In genomic region chr8:72590198-72590597, GRCm38 (mm10) we compare ENCODE assay signal across 9 mouse cellular contexts. TPM values are rescaled to one million over a fixed set of nuclear protein-coding genes. Genes with fewer than 3 reads are reported as not detected.
DNase-seq lines count a peak whose midpoint lies in the region; ATAC-seq lines count a peak whose summit lies in the region.
"Had no signal": no experiment of that assay in that cellular context is flagged by ENCODE, and none has a peak within 500 bp of the region (broad histone marks: within the 10 kb centered on the region; RNA-seq: fewer than 3 reads in every experiment).

No protein-coding gene starts in this region.

- no peak for ATAC-seq in activated CD4-positive, CD25-positive, alpha-beta regulatory T cell, adult 4 months

- no peaks in the 10 kb centered on the region for H3K9me3 ChIP-seq in embryonic facial prominence, embryonic 10.5 days

- H3K27ac ChIP-seq in embryonic facial prominence, embryonic 10.5 days (replicated peaks): no peak overlapping the region
- H3K27ac ChIP-seq: macrophage had no signal

- no peaks in the 10 kb centered on the region for H3K27me3 ChIP-seq in embryonic facial prominence, embryonic 10.5 days (replicated peaks; ENCODE audit: low read depth, poor library complexity, severe bottlenecking)

- H3K4me1 ChIP-seq in embryonic facial prominence, embryonic 10.5 days: no peaks in the 10 kb centered on the region

- WGBS in embryonic facial prominence, embryonic 10.5 days: 58% methylated on average over 2 of the region's 2 CpGs

- peak; percentile 45 for DNase-seq in gastrocnemius, postnatal 10 days
- DNase-seq in gastrocnemius, adult 18-20 months (ENCODE audit: low spot score): no peak
- DNase-seq in right cerebral cortex, adult 2 months (ENCODE audit: low spot score in 2 of 2): peak; percentile 28 to 49
- DNase-seq in right cerebral cortex, postnatal 25 days: no peak
- peak; percentile 34 for DNase-seq in embryonic facial prominence, embryonic 10.5 days (ENCODE audit: low spot score)
- DNase-seq in naive thymus-derived CD4-positive, alpha-beta T cell, adult 2 months (ENCODE audit: low read depth): peak; percentile 68
- no peak for DNase-seq in frontal cortex, postnatal 14 days (ENCODE audit: low spot score in 2 of 2)

- no peaks in the 10 kb centered on the region for H3K36me3 ChIP-seq in embryonic facial prominence, embryonic 10.5 days (replicated peaks)

- H3K4me3 ChIP-seq in embryonic facial prominence, embryonic 10.5 days: no peak overlapping the region

RNA-seq across cellular contexts. Expression of gene Tmem38a, which starts 18.3 kb away (rescaled TPM):
- 100 to 1,000 TPM; 824 to 997 TPM for total RNA-seq in gastrocnemius, postnatal 10 days (2021)
- total RNA-seq in gastrocnemius, adult 18-20 months (2021): 1,000 to 10,000 TPM; 1,126 to 1,216 TPM
- 9.8 and 11.2 TPM in 2 replicates for polyA plus RNA-seq in embryonic facial prominence, embryonic 10.5 days (2016; fragmentation: Nextera tagmentation; extraction: Ambion mirVana)
- 1 to 10 TPM in 1 of 2 experiments, under 1 TPM in 1; 0.56 to 1.5 TPM for polyA plus RNA-seq in activated CD4-positive, CD25-positive, alpha-beta regulatory T cell, adult 4 months (2017; shearing (Covaris generic))

RNA-seq across cellular contexts. Expression of gene Smim7, which starts 19.3 kb away (rescaled TPM):
- 100 to 1,000 TPM in 1 of 2 experiments, 10 to 100 TPM in 1; 89.9 to 102 TPM for total RNA-seq in gastrocnemius, postnatal 10 days (2021)
- total RNA-seq in gastrocnemius, adult 18-20 months (2021): 10 to 100 TPM; 61.8 to 61.9 TPM
- 107 TPM in 2 replicates for polyA plus RNA-seq in embryonic facial prominence, embryonic 10.5 days (2016; fragmentation: Nextera tagmentation; extraction: Ambion mirVana)
- 10 to 100 TPM; 81.4 to 85.5 TPM for polyA plus RNA-seq in activated CD4-positive, CD25-positive, alpha-beta regulatory T cell, adult 4 months (2017; shearing (Covaris generic))

RNA-seq across cellular contexts. Expression of gene Med26, which starts 42.1 kb away (rescaled TPM):
- 1 to 10 TPM; 7.0 to 9.3 TPM for total RNA-seq in gastrocnemius, postnatal 10 days (2021)
- total RNA-seq in gastrocnemius, adult 18-20 months (2021): 10 to 100 TPM in 1 of 2 experiments, 1 to 10 TPM in 1; 7.4 to 15.8 TPM
- polyA plus RNA-seq in embryonic facial prominence, embryonic 10.5 days (2016; fragmentation: Nextera tagmentation; extraction: Ambion mirVana): 20.1 and 20.2 TPM in 2 replicates
- polyA plus RNA-seq in activated CD4-positive, CD25-positive, alpha-beta regulatory T cell, adult 4 months (2017; shearing (Covaris generic)): 1 to 10 TPM; 4.9 to 5.8 TPM

RNA-seq across cellular contexts. Expression of gene Nwd1, which starts 56.3 kb away (rescaled TPM):
- 1 to 10 TPM; 1.0 to 1.2 TPM for total RNA-seq in gastrocnemius, postnatal 10 days (2021)
- under 1 TPM; 0.97 to 0.98 TPM for total RNA-seq in gastrocnemius, adult 18-20 months (2021)
- polyA plus RNA-seq in embryonic facial prominence, embryonic 10.5 days (2016; fragmentation: Nextera tagmentation; extraction: Ambion mirVana): not detected in 2 replicates
- polyA plus RNA-seq in activated CD4-positive, CD25-positive, alpha-beta regulatory T cell, adult 4 months (2017; shearing (Covaris generic)): not detected

Comparison
In these comparisons a context has a peak if more than half of its experiments do, and no peak if none do; other contexts are left out.
1. DNase-seq: peak in gastrocnemius, postnatal 10 days (single experiment), right cerebral cortex, adult 2 months (2 of 2), embryonic facial prominence, embryonic 10.5 days (single experiment) and naive thymus-derived CD4-positive, alpha-beta T cell, adult 2 months (single experiment); none in gastrocnemius, adult 18-20 months (single experiment), right cerebral cortex, postnatal 25 days (single experiment) and frontal cortex, postnatal 14 days (0 of 2).